Mouse (Mus musculus) liver, postnatal 0 days (tissue): ENCODE data around the gene Srgap1.

ENCODE experiments used
- CTCF ChIP-seq: sonication (generic); IDR thresholded peaks from 2 replicates; pipeline ENCODE4 v1.5.1; 2016; ENCODE audit warnings: antibody characterized with exemption, low read depth
- EP300 ChIP-seq: IDR thresholded peaks from 2 replicates; pipeline ENCODE4 v1.6.1; 2016; ENCODE audit warnings: antibody characterized with exemption, low read depth, mild to moderate bottlenecking

- TF ChIP-seq EP300 = no peak
- no peak for TF ChIP-seq CTCF
Measured at GRCm38 (mm10) chr10:121919016-121919415, 128.1 kb downstream of the Srgap1 start.
